Mouse (Mus musculus) neural tube, embryonic 11.5 days (tissue): ENCODE results near the gene Olfr1458. TPM values are rescaled to one million over a fixed set of nuclear protein-coding genes. Genes with fewer than 3 reads are reported as not detected.

ENCODE experiments used
- ATAC-seq: fragments of 200-750 bp; cut with Nextera tagmentation; 2 replicates; pipeline ENCODE4 v1.8.0; 2017; ENCODE audit warnings: moderate number of reproducible peaks, mild to moderate bottlenecking, moderate TSS enrichment, moderate library complexity; ENCODE audit not compliant: insufficient read depth, low FRiP score, low TSS enrichment
- DNase-seq: peaks from one replicate; pipeline ENCODE4 v3.0.0-alpha.2; 2015; ENCODE audit warnings: low spot score
- H3K27ac ChIP-seq: fragments of 300-500 bp; sonication (generic); 2 replicates; pipeline ENCODE4 v1.5.1; 2014; ENCODE audit warnings: low read depth, mild to moderate bottlenecking, low read length
- H3K27me3 ChIP-seq: fragments of 300-500 bp; sonication (generic); 2 replicates; pipeline ENCODE4 v1.6.1; 2014; ENCODE audit warnings: mild to moderate bottlenecking, low read length, mixed read lengths; ENCODE audit not compliant: control insufficient read depth, insufficient read depth
- H3K36me3 ChIP-seq: fragments of 300-500 bp; sonication (generic); 2 replicates; pipeline ENCODE4 v1.6.1; 2014; ENCODE audit warnings: mild to moderate bottlenecking, low read length, moderate library complexity, mixed read lengths; ENCODE audit not compliant: control insufficient read depth, insufficient read depth
- H3K4me1 ChIP-seq: fragments of 300-500 bp; sonication (generic); 2 replicates; pipeline ENCODE4 v1.6.1; 2014; ENCODE audit warnings: low read length, mixed read lengths; ENCODE audit not compliant: control insufficient read depth, insufficient read depth
- H3K4me2 ChIP-seq: fragments of 300-500 bp; sonication (generic); 2 replicates; pipeline ENCODE4 v1.6.1; 2014; ENCODE audit warnings: low read depth, mild to moderate bottlenecking, moderate library complexity
- H3K4me3 ChIP-seq: fragments of 300-500 bp; sonication (generic); 2 replicates; pipeline ENCODE4 v1.5.1; 2014; ENCODE audit warnings: low read depth, low read length
- H3K9ac ChIP-seq: fragments of 300-500 bp; sonication (generic); 2 replicates; pipeline ENCODE4 v1.6.1; 2014; ENCODE audit warnings: mild to moderate bottlenecking, low read length
- H3K9me3 ChIP-seq: fragments of 300-500 bp; sonication (generic); 2 replicates; pipeline ENCODE4 v1.6.1; 2016; ENCODE audit warnings: low read length; ENCODE audit not compliant: control insufficient read depth
- WGBS: fragments of 180-500 bp; shearing (Covaris S2); extraction: QIAGEN DNeasy Blood & Tissue Kit; methylation state at CpG from one replicate; pipeline ENCODE4 v1.1.7; 2014; 5-methylcytosine and 5-hydroxymethylcytosine counted together
- polyA plus RNA-seq: library from polyadenylated mRNA; unstranded; fragments of >200 nt; fragmentation: Nextera tagmentation; extraction: Ambion mirVana; gene quantifications from 2 replicates; pipeline ENCODE4 v1.2.1, GENCODE M21; 2014

The Olfr1458 gene
- not detected in 2 replicates for polyA plus RNA-seq

GRCm38 (mm10) chr19:13106675-13107074, at the start of gene Olfr1458:
Gene Olfr1458, minus strand, starts transcription at chr19:13106775.
- ATAC-seq = no peak
- Histone ChIP-seq H3K27me3 (no peaks in the 10 kb centered on the region), H3K36me3 (no peaks in the 10 kb centered on the region), H3K4me1 (no peaks in the 10 kb centered on the region), H3K4me2 (no peak within 1 kb of the TSS), H3K9ac (no peak within 1 kb of the TSS), H3K4me3 (no peak within 1 kb of the TSS), H3K27ac (no peak within 1 kb of the TSS), H3K9me3 (peaks cover 8% of the 10 kb centered on the region; the same call in 1 of the 2 replicates)
- 82% methylated on average over 3 of the region's 3 CpGs for WGBS
- no peak for DNase-seq

DNA sequence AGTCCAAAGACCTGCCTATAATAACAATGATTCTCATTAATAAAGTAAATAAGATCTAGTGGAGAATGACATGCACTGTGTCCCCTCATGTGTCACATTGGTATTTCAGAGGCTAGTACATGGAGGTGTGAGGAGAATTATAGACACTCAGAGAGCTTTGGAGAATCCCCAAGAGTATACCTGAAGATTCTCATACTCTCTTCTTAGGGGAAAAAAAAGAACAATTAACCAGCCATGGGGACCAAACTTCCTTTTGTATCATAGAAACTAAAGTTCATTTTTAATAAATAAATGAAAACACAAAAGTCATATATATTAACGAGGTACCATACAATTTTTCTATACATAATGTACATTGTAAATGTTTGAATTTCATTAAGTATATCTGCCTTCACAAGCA, 42.9 kb upstream of the Olfr1458 start, which contains the start of gene Olfr1459:
Gene Olfr1459, minus strand, starts transcription at position 101 of the 400 bp plus-strand sequence.
- no peaks in the 10 kb centered on the region for H3K36me3 ChIP-seq
- ATAC-seq (no peak), DNase-seq (no peak)
- WGBS = 80% methylated on average over 1 of the region's 1 CpGs
- H3K4me2 ChIP-seq = no peak within 1 kb of the TSS
- no peak within 1 kb of the TSS for H3K27ac ChIP-seq
- no peaks in the 10 kb centered on the region for H3K4me1 ChIP-seq
- no peaks in the 10 kb centered on the region for H3K27me3 ChIP-seq
- H3K9me3 ChIP-seq = no peaks in the 10 kb centered on the region; the same call in 1 of the 2 replicates
- no peak within 1 kb of the TSS for H3K4me3 ChIP-seq
- H3K9ac ChIP-seq = no peak within 1 kb of the TSS

GRCm38 (mm10) chr19:13097791-13098190, 8.8 kb downstream of the Olfr1458 start, which contains the start of gene Olfr1457:
Gene Olfr1457, minus strand, starts transcription at chr19:13097891.
- H3K4me2 ChIP-seq = no peak within 1 kb of the TSS
- no peaks in the 10 kb centered on the region for H3K27me3 ChIP-seq
- no peak for ATAC-seq
- DNase-seq = no peak
- no peak within 1 kb of the TSS for H3K9ac ChIP-seq
- no peak within 1 kb of the TSS for H3K27ac ChIP-seq
- no peaks in the 10 kb centered on the region for H3K4me1 ChIP-seq
- peaks cover 3% of the 10 kb centered on the region; the same call in 1 of the 2 replicates for H3K9me3 ChIP-seq
- 75% methylated on average over 2 of the region's 2 CpGs for WGBS
- no peak within 1 kb of the TSS for H3K4me3 ChIP-seq
- H3K36me3 ChIP-seq = no peaks in the 10 kb centered on the region

- WGBS = 85% methylated on average over 1 of the region's 1 CpGs
- Histone ChIP-seq H3K4me1 (no peaks in the 10 kb centered on the region), H3K27ac (no peak overlapping the region), H3K9ac (no peak overlapping the region), H3K4me2 (no peak overlapping the region), H3K36me3 (no peaks in the 10 kb centered on the region), H3K9me3 (peaks cover 3% of the 10 kb centered on the region; the same call in 1 of the 2 replicates), H3K4me3 (no peak overlapping the region), H3K27me3 (no peaks in the 10 kb centered on the region)
- ATAC-seq (no peak), DNase-seq (no peak)
Observed at GRCm38 (mm10) chr19:13093908-13094307, 12.7 kb downstream of the Olfr1458 start.

- Histone ChIP-seq H3K27me3 (no peaks in the 10 kb centered on the region), H3K9me3 (0 out of 2 replicates have a peak, but pooled peaks cover 1% of the 10 kb centered on the region), H3K4me2 (no peak within 1 kb of the TSS), H3K9ac (no peak within 1 kb of the TSS), H3K4me1 (no peaks in the 10 kb centered on the region), H3K4me3 (no peak within 1 kb of the TSS), H3K36me3 (no peaks in the 10 kb centered on the region), H3K27ac (no peak within 1 kb of the TSS)
- no peak for ATAC-seq
- 69% methylated on average over 2 of the region's 2 CpGs for whole genome bisulfite sequencing
- DNase-seq = no peak
Observed at GRCm38 (mm10) chr19:13060310-13060709, 46.3 kb downstream of the Olfr1458 start, which contains the start of gene Olfr1454. Gene Olfr1454, plus strand, starts transcription at chr19:13060610.

Other genes starting within 250 kb of the Olfr1458 start
- gene Olfr1444, start 249.5 kb downstream of the Olfr1458 start, polyA plus RNA-seq = not detected in 2 replicates
- not detected in 2 replicates for gene Olfr1445, start 222.9 kb downstream of the Olfr1458 start, polyA plus RNA-seq
- not detected in 2 replicates for gene Olfr1446, start 213.3 kb downstream of the Olfr1458 start, polyA plus RNA-seq
- not detected in 2 replicates for gene Olfr1447, start 203.0 kb downstream of the Olfr1458 start, polyA plus RNA-seq
- gene Olfr1448, start 182.4 kb downstream of the Olfr1458 start, polyA plus RNA-seq = not detected in 2 replicates
- gene Olfr1449, start 175.9 kb downstream of the Olfr1458 start, polyA plus RNA-seq = not detected in 2 replicates
- gene Olfr1450, start 156.5 kb downstream of the Olfr1458 start, polyA plus RNA-seq = not detected in 2 replicates
- gene Olfr1451, start 111.8 kb downstream of the Olfr1458 start, polyA plus RNA-seq = not detected in 2 replicates
- not detected in 2 replicates for gene Olfr1453, start 78.4 kb downstream of the Olfr1458 start, polyA plus RNA-seq
- gene Olfr1454, start 46.2 kb downstream of the Olfr1458 start, polyA plus RNA-seq = not detected in 2 replicates
- not detected in 2 replicates for gene Olfr1457, start 8.9 kb downstream of the Olfr1458 start, polyA plus RNA-seq
- gene Olfr1459, start 42.8 kb upstream of the Olfr1458 start, polyA plus RNA-seq = not detected in 2 replicates
- not detected in 2 replicates for gene Olfr1461, start 56.2 kb upstream of the Olfr1458 start, polyA plus RNA-seq
- not detected in 2 replicates for gene Olfr1462, start 79.0 kb upstream of the Olfr1458 start, polyA plus RNA-seq
- gene Olfr1463, start 124.6 kb upstream of the Olfr1458 start, polyA plus RNA-seq = not detected in 2 replicates
- not detected in 2 replicates for gene Olfr1465, start 208.8 kb upstream of the Olfr1458 start, polyA plus RNA-seq
- gene Olfr1466, start 232.1 kb upstream of the Olfr1458 start, polyA plus RNA-seq = not detected in 2 replicates